Mouse (Mus musculus): ENCODE data around the gene Thoc3.

The Thoc3 gene

GRCm38 (mm10) chr13:54471967-54472366 lies 3.3 kb upstream of the Thoc3 start:
- no peak for DNase-seq (ENCODE audit: low read depth, low spot score)
- H3K36me3 ChIP-seq (ENCODE audit: control insufficient read depth, insufficient read depth, low read length, poor library complexity, severe bottlenecking), result no peaks in the 10 kb centered on the region
- H3K27me3 ChIP-seq (ENCODE audit: control insufficient read depth, insufficient read depth, low read length, poor library complexity, severe bottlenecking), result no peaks in the 10 kb centered on the region; the same call in 1 of the 2 replicates

- DNase-seq (ENCODE audit: low read depth, low spot score), result no peak
- Histone ChIP-seq H3K27me3 (ENCODE audit: control insufficient read depth, insufficient read depth, low read length, poor library complexity, severe bottlenecking) (no peaks in the 10 kb centered on the region; the same call in 1 of the 2 replicates), H3K36me3 (ENCODE audit: control insufficient read depth, insufficient read depth, low read length, poor library complexity, severe bottlenecking) (peaks cover 15% of the 10 kb centered on the region)
Measured at GRCm38 (mm10) chr13:54469012-54469354, 334 bp upstream of the Thoc3 start.

- Histone ChIP-seq H3K27me3 (ENCODE audit: control insufficient read depth, insufficient read depth, low read length, poor library complexity, severe bottlenecking) (no peaks in the 10 kb centered on the region), H3K36me3 (ENCODE audit: control insufficient read depth, insufficient read depth, low read length, poor library complexity, severe bottlenecking) (peaks cover 24% of the 10 kb centered on the region)
- no peak for DNase-seq (ENCODE audit: low read depth, low spot score)
Measured at GRCm38 (mm10) chr13:54459282-54459681, 9.4 kb downstream of the Thoc3 start.

- H3K27me3 ChIP-seq (ENCODE audit: control insufficient read depth, insufficient read depth, low read length, poor library complexity, severe bottlenecking), result no peaks in the 10 kb centered on the region
- H3K36me3 ChIP-seq (ENCODE audit: control insufficient read depth, insufficient read depth, low read length, poor library complexity, severe bottlenecking), result peaks cover 15% of the 10 kb centered on the region
- peak; percentile 73 for DNase-seq (ENCODE audit: low read depth, low spot score)
Measured at GRCm38 (mm10) chr13:54457062-54457461, 11.6 kb downstream of the Thoc3 start.

- Histone ChIP-seq H3K36me3 (ENCODE audit: control insufficient read depth, insufficient read depth, low read length, poor library complexity, severe bottlenecking) (no peaks in the 10 kb centered on the region), H3K27me3 (ENCODE audit: control insufficient read depth, insufficient read depth, low read length, poor library complexity, severe bottlenecking) (no peaks in the 10 kb centered on the region)
- DNase-seq (ENCODE audit: low read depth, low spot score), result peak; percentile 59
Measured at GRCm38 (mm10) chr13:54447496-54448224, 21.0 kb downstream of the Thoc3 start.

GRCm38 (mm10) chr13:54446686-54447495 lies 21.8 kb downstream of the Thoc3 start:
- Histone ChIP-seq H3K36me3 (ENCODE audit: control insufficient read depth, insufficient read depth, low read length, poor library complexity, severe bottlenecking) (no peaks in the 10 kb centered on the region), H3K27me3 (ENCODE audit: control insufficient read depth, insufficient read depth, low read length, poor library complexity, severe bottlenecking) (no peaks in the 10 kb centered on the region)
- DNase-seq (ENCODE audit: low read depth, low spot score), result peak; percentile 90

- no peak for DNase-seq (ENCODE audit: low read depth, low spot score)
- Histone ChIP-seq H3K36me3 (ENCODE audit: control insufficient read depth, insufficient read depth, low read length, poor library complexity, severe bottlenecking) (no peaks in the 10 kb centered on the region), H3K27me3 (ENCODE audit: control insufficient read depth, insufficient read depth, low read length, poor library complexity, severe bottlenecking) (no peaks in the 10 kb centered on the region)
Measured at GRCm38 (mm10) chr13:54443693-54444092, 25.0 kb downstream of the Thoc3 start.

GRCm38 (mm10) chr13:54439912-54440311 lies 28.7 kb downstream of the Thoc3 start:
- DNase-seq (ENCODE audit: low read depth, low spot score), result no peak
- no peaks in the 10 kb centered on the region for H3K36me3 ChIP-seq (ENCODE audit: control insufficient read depth, insufficient read depth, low read length, poor library complexity, severe bottlenecking)

GRCm38 (mm10) chr13:54438814-54439213 lies 29.8 kb downstream of the Thoc3 start:
- H3K27me3 ChIP-seq (ENCODE audit: control insufficient read depth, insufficient read depth, low read length, poor library complexity, severe bottlenecking), result no peaks in the 10 kb centered on the region
- DNase-seq (ENCODE audit: low read depth, low spot score), result no peak

More at GRCm38 (mm10) chr13:54439912-54440311, 28.7 kb downstream of the Thoc3 start:
- no peaks in the 10 kb centered on the region for H3K27me3 ChIP-seq (ENCODE audit: control insufficient read depth, insufficient read depth, low read length, poor library complexity, severe bottlenecking)

GRCm38 (mm10) chr13:54437083-54437482 lies 31.6 kb downstream of the Thoc3 start:
- no peaks in the 10 kb centered on the region for H3K36me3 ChIP-seq (ENCODE audit: control insufficient read depth, insufficient read depth, low read length, poor library complexity, severe bottlenecking)
- no peaks in the 10 kb centered on the region for H3K27me3 ChIP-seq (ENCODE audit: control insufficient read depth, insufficient read depth, low read length, poor library complexity, severe bottlenecking)
- DNase-seq (ENCODE audit: low read depth, low spot score), result no peak

More at GRCm38 (mm10) chr13:54438814-54439213, 29.8 kb downstream of the Thoc3 start:
- H3K36me3 ChIP-seq (ENCODE audit: control insufficient read depth, insufficient read depth, low read length, poor library complexity, severe bottlenecking), result no peaks in the 10 kb centered on the region

- Histone ChIP-seq H3K36me3 (ENCODE audit: control insufficient read depth, insufficient read depth, low read length, poor library complexity, severe bottlenecking) (no peaks in the 10 kb centered on the region), H3K27me3 (ENCODE audit: control insufficient read depth, insufficient read depth, low read length, poor library complexity, severe bottlenecking) (no peaks in the 10 kb centered on the region)
- no peak for DNase-seq (ENCODE audit: low read depth, low spot score)
Measured at GRCm38 (mm10) chr13:54436666-54437065, 32.0 kb downstream of the Thoc3 start.

- DNase-seq (ENCODE audit: low read depth, low spot score), result no peak
- H3K27me3 ChIP-seq (ENCODE audit: control insufficient read depth, insufficient read depth, low read length, poor library complexity, severe bottlenecking), result no peaks in the 10 kb centered on the region
- no peaks in the 10 kb centered on the region for H3K36me3 ChIP-seq (ENCODE audit: control insufficient read depth, insufficient read depth, low read length, poor library complexity, severe bottlenecking)
Measured at GRCm38 (mm10) chr13:54431161-54431560, 37.5 kb downstream of the Thoc3 start.

GRCm38 (mm10) chr13:54430051-54430450 lies 38.6 kb downstream of the Thoc3 start:
- Histone ChIP-seq H3K27me3 (ENCODE audit: control insufficient read depth, insufficient read depth, low read length, poor library complexity, severe bottlenecking) (no peaks in the 10 kb centered on the region), H3K36me3 (ENCODE audit: control insufficient read depth, insufficient read depth, low read length, poor library complexity, severe bottlenecking) (no peaks in the 10 kb centered on the region)
- no peak for DNase-seq (ENCODE audit: low read depth, low spot score)

- Histone ChIP-seq H3K36me3 (ENCODE audit: control insufficient read depth, insufficient read depth, low read length, poor library complexity, severe bottlenecking) (no peaks in the 10 kb centered on the region), H3K27me3 (ENCODE audit: control insufficient read depth, insufficient read depth, low read length, poor library complexity, severe bottlenecking) (no peaks in the 10 kb centered on the region)
- no peak for DNase-seq (ENCODE audit: low read depth, low spot score)
Measured at GRCm38 (mm10) chr13:54428771-54429170, 39.9 kb downstream of the Thoc3 start.
